Mouse (Mus musculus): ENCODE data around the gene Slc17a5. TPM values are rescaled to one million over a fixed set of nuclear protein-coding genes. Genes with fewer than 3 reads are reported as not detected.

The Slc17a5 gene
- polyA plus RNA-seq, 1 experiment from 2014 or later: 17.3 TPM

- ATAC-seq (ENCODE audit: insufficient read depth, low FRiP score, low read depth): no peak
- Histone ChIP-seq H3K4me2 (no peak overlapping the region), H3K9ac (no peak overlapping the region), H3K27ac (no peak overlapping the region), H3K27me3 (replicated peaks) (no peaks in the 10 kb centered on the region), H3K9me3 (no peaks in the 10 kb centered on the region), H3K4me1 (no peaks in the 10 kb centered on the region), H3K36me3 (no peaks in the 10 kb centered on the region), H3K4me3 (replicated peaks) (no peak overlapping the region)
- 91% methylated on average over 1 of the region's 1 CpGs for WGBS
These were observed 30.8 kb downstream of the Slc17a5 start for GRCm38 (mm10) chr9:78557041-78557440.

GRCm38 (mm10) chr9:78552984-78553383 is 34.9 kb downstream of the Slc17a5 start:
- H3K36me3 ChIP-seq: 0 out of 2 replicates have a peak, but pooled peaks cover 2% of the 10 kb centered on the region
- no peaks in the 10 kb centered on the region for H3K27me3 ChIP-seq (replicated peaks)
- H3K4me2 ChIP-seq: no peak overlapping the region
- ATAC-seq (ENCODE audit: insufficient read depth, low FRiP score, low read depth): no peak
- no peak overlapping the region for H3K9ac ChIP-seq
- H3K9me3 ChIP-seq: no peaks in the 10 kb centered on the region
- 48% methylated on average over 12 of the region's 12 CpGs for WGBS
- no peaks in the 10 kb centered on the region for H3K4me1 ChIP-seq
- H3K4me3 ChIP-seq (replicated peaks): no peak overlapping the region
- no peak overlapping the region for H3K27ac ChIP-seq

- ATAC-seq (ENCODE audit: insufficient read depth, low FRiP score, low read depth): no peak
- Histone ChIP-seq H3K4me1 (no peaks in the 10 kb centered on the region), H3K9me3 (no peaks in the 10 kb centered on the region), H3K27ac (no peak overlapping the region), H3K27me3 (replicated peaks) (no peaks in the 10 kb centered on the region), H3K4me2 (no peak overlapping the region), H3K9ac (no peak overlapping the region), H3K4me3 (replicated peaks) (no peak overlapping the region), H3K36me3 (0 out of 2 replicates have a peak, but pooled peaks cover 2% of the 10 kb centered on the region)
- 17% methylated on average over 4 of the region's 4 CpGs for WGBS
These were observed 36.1 kb downstream of the Slc17a5 start for GRCm38 (mm10) chr9:78551761-78552160.

GRCm38 (mm10) chr9:78547742-78548141 is 40.1 kb downstream of the Slc17a5 start:
- Histone ChIP-seq H3K36me3 (0 out of 2 replicates have a peak, but pooled peaks cover 2% of the 10 kb centered on the region), H3K4me3 (replicated peaks) (no peak overlapping the region), H3K27ac (no peak overlapping the region), H3K9me3 (no peaks in the 10 kb centered on the region), H3K9ac (no peak overlapping the region), H3K4me1 (no peaks in the 10 kb centered on the region), H3K27me3 (replicated peaks) (no peaks in the 10 kb centered on the region), H3K4me2 (no peak overlapping the region)
- ATAC-seq (ENCODE audit: insufficient read depth, low FRiP score, low read depth): no peak
- 88% methylated on average over 12 of the region's 12 CpGs for WGBS

- 69% methylated on average over 7 of the region's 7 CpGs for WGBS
- Histone ChIP-seq H3K9ac (no peak overlapping the region), H3K27ac (no peak overlapping the region), H3K27me3 (replicated peaks) (no peaks in the 10 kb centered on the region), H3K9me3 (no peaks in the 10 kb centered on the region), H3K4me2 (no peak overlapping the region), H3K4me3 (replicated peaks) (no peak overlapping the region), H3K36me3 (0 out of 2 replicates have a peak, but pooled peaks cover 2% of the 10 kb centered on the region), H3K4me1 (no peaks in the 10 kb centered on the region)
- no peak for ATAC-seq (ENCODE audit: insufficient read depth, low FRiP score, low read depth)
These were observed 40.9 kb downstream of the Slc17a5 start for GRCm38 (mm10) chr9:78546944-78547343.

GRCm38 (mm10) chr9:78541758-78542157 is 46.1 kb downstream of the Slc17a5 start:
- WGBS: 92% methylated on average over 14 of the region's 14 CpGs
- Histone ChIP-seq H3K4me3 (replicated peaks) (no peak overlapping the region), H3K27me3 (replicated peaks) (no peaks in the 10 kb centered on the region), H3K36me3 (no peaks in the 10 kb centered on the region), H3K9me3 (no peaks in the 10 kb centered on the region), H3K4me2 (no peak overlapping the region), H3K27ac (no peak overlapping the region), H3K9ac (no peak overlapping the region), H3K4me1 (no peaks in the 10 kb centered on the region)
- no peak for ATAC-seq (ENCODE audit: insufficient read depth, low FRiP score, low read depth)

GRCm38 (mm10) chr9:78538421-78538820 is 49.4 kb downstream of the Slc17a5 start:
- WGBS: 40% methylated on average over 6 of the region's 6 CpGs
- Histone ChIP-seq H3K27me3 (replicated peaks) (no peaks in the 10 kb centered on the region), H3K4me3 (replicated peaks) (no peak overlapping the region), H3K9me3 (no peaks in the 10 kb centered on the region), H3K9ac (no peak overlapping the region), H3K4me2 (no peak overlapping the region), H3K27ac (no peak overlapping the region), H3K36me3 (no peaks in the 10 kb centered on the region), H3K4me1 (no peaks in the 10 kb centered on the region)
- no peak for ATAC-seq (ENCODE audit: insufficient read depth, low FRiP score, low read depth)

- Histone ChIP-seq H3K27me3 (replicated peaks) (no peaks in the 10 kb centered on the region), H3K4me2 (no peak overlapping the region), H3K9me3 (no peaks in the 10 kb centered on the region), H3K4me1 (no peaks in the 10 kb centered on the region), H3K27ac (no peak overlapping the region), H3K9ac (no peak overlapping the region), H3K4me3 (replicated peaks) (no peak overlapping the region), H3K36me3 (no peaks in the 10 kb centered on the region)
- ATAC-seq (ENCODE audit: insufficient read depth, low FRiP score, low read depth): no peak
- 90% methylated on average over 9 of the region's 9 CpGs for WGBS
These were observed 50.5 kb downstream of the Slc17a5 start for GRCm38 (mm10) chr9:78537154-78537873.

GRCm38 (mm10) chr9:78534606-78535005 is 53.2 kb downstream of the Slc17a5 start:
- no peak overlapping the region for H3K27ac ChIP-seq
- ATAC-seq (ENCODE audit: insufficient read depth, low FRiP score, low read depth): no peak
- no peaks in the 10 kb centered on the region for H3K9me3 ChIP-seq

GRCm38 (mm10) chr9:78533296-78533935 is 54.4 kb downstream of the Slc17a5 start:
- 74% methylated on average over 18 of the region's 18 CpGs for WGBS
- no peaks in the 10 kb centered on the region for H3K36me3 ChIP-seq
- H3K4me2 ChIP-seq: no peak overlapping the region
- H3K27ac ChIP-seq: no peak overlapping the region; the same call in 1 of the 2 replicates
- H3K4me1 ChIP-seq: no peaks in the 10 kb centered on the region
- no peak overlapping the region for H3K4me3 ChIP-seq (replicated peaks)
- H3K27me3 ChIP-seq (replicated peaks): no peaks in the 10 kb centered on the region
- no peak overlapping the region for H3K9ac ChIP-seq
- no peak for ATAC-seq (ENCODE audit: insufficient read depth, low FRiP score, low read depth)
- no peaks in the 10 kb centered on the region for H3K9me3 ChIP-seq

More at GRCm38 (mm10) chr9:78534606-78535005, 53.2 kb downstream of the Slc17a5 start:
- Histone ChIP-seq H3K4me2 (no peak overlapping the region), H3K4me1 (no peaks in the 10 kb centered on the region), H3K27me3 (replicated peaks) (no peaks in the 10 kb centered on the region), H3K4me3 (replicated peaks) (no peak overlapping the region), H3K36me3 (no peaks in the 10 kb centered on the region), H3K9ac (no peak overlapping the region)
- WGBS: 62% methylated on average over 7 of the region's 7 CpGs

- ATAC-seq (ENCODE audit: insufficient read depth, low FRiP score, low read depth): peak; percentile 81
- H3K4me2 ChIP-seq: 0 out of 2 replicates have a peak overlapping the region, but pooled peaks have one; percentile 12
- H3K27me3 ChIP-seq (replicated peaks): no peaks in the 10 kb centered on the region
These were observed 55.5 kb downstream of the Slc17a5 start for GRCm38 (mm10) chr9:78532341-78532819.

GRCm38 (mm10) chr9:78531816-78532215 is 56.0 kb downstream of the Slc17a5 start:
- Histone ChIP-seq H3K9me3 (no peaks in the 10 kb centered on the region), H3K4me1 (no peaks in the 10 kb centered on the region), H3K4me3 (replicated peaks) (no peak overlapping the region), H3K4me2 (0 out of 2 replicates have a peak overlapping the region, but pooled peaks have one; percentile 12), H3K27me3 (replicated peaks) (no peaks in the 10 kb centered on the region), H3K36me3 (no peaks in the 10 kb centered on the region), H3K9ac (no peak overlapping the region), H3K27ac (peak overlapping the region; percentile 55; the same call in 1 of the 2 replicates)
- 31% methylated on average over 5 of the region's 5 CpGs for WGBS
- ATAC-seq (ENCODE audit: insufficient read depth, low FRiP score, low read depth): no peak

More at GRCm38 (mm10) chr9:78532341-78532819, 55.5 kb downstream of the Slc17a5 start:
- Histone ChIP-seq H3K9me3 (no peaks in the 10 kb centered on the region), H3K36me3 (no peaks in the 10 kb centered on the region), H3K4me3 (replicated peaks) (no peak overlapping the region), H3K27ac (peak overlapping the region; percentile 55; the same call in 1 of the 2 replicates), H3K4me1 (no peaks in the 10 kb centered on the region), H3K9ac (no peak overlapping the region)
- 47% methylated on average over 9 of the region's 9 CpGs for WGBS

Measured in stomach, embryonic 15.5 days (tissue).